Mouse (Mus musculus): ENCODE data around the gene Krt20. TPM values are rescaled to one million over a fixed set of nuclear protein-coding genes. Genes with fewer than 3 reads are reported as not detected.

Gene Krt20
- polyA plus RNA-seq, 1 experiment, result not detected

DNA sequence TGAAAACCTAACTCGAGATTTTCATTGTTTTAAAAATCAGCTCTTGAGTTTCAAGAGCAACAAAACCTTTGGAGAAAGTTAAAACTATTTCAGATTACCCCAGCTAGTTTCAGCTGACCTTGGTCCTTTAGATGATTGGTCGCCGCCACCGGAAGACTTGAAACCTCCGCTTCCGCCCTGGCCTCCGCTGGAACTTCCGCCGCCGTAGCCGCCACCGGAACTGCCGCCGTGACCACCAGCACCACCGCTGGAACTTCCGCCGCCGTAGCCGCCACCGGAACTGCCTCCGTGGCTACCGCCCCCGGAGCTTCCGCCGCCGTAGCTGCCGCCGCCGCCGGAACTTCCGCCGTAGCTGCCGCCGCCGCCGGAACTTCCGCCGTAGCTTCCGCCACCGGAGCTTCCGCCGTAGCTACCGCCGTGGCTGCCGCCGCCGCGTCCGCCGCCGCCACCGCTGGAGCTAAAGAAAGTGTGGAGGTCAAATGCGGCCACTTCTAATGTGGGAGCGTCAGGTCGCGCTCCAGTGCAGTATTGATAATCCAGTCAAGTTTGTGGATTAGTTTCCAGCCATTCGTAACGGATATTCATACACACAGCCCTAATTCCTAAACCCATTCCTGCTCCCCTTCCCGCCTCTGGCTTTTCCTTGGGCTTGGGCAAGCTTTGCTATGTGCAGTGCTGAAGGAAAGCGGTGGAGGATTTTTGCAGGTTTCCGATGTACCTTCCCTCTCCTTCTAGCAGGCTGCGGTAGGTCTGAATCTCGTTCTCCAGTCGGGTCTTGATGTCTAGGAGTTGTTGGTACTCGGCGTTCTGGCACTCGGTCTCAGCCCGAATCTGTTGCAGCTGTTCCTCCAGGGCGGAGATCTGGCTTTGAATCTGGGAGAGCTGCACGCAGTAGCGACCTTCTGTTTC is 51.9 kb downstream of the Krt20 start:
- TF ChIP-seq MAX (IDR thresholded peaks at IDR 0.05; ENCODE audit: low read depth) (no peak), TCF3 (IDR thresholded peaks at IDR 0.05; ENCODE audit: insufficient read length, low read depth) (no peak), USF1 (IDR thresholded peaks at IDR 0.05; ENCODE audit: low read depth) (no peak), MYOG (IDR thresholded peaks at IDR 0.05; ENCODE audit: control insufficient read depth in 1 of 3, insufficient read depth in 1 of 3, insufficient read length in 2 of 3, low read depth in 2 of 3) (peak; percentile 20 to 71 (median 71)), CEBPB (IDR thresholded peaks at IDR 0.05; ENCODE audit: insufficient read depth, poor library complexity, severe bottlenecking) (no peak), REST (IDR thresholded peaks at IDR 0.05; ENCODE audit: insufficient read depth, insufficient read length) (no peak), SRF (IDR thresholded peaks at IDR 0.05; ENCODE audit: control insufficient read depth, insufficient read length, low read depth) (no peak), POLR2A (IDR thresholded peaks at IDR 0.05; ENCODE audit: insufficient read length, low read depth) (peak; percentile 65), POLR2AphosphoS2 (IDR thresholded peaks at IDR 0.05; ENCODE audit: insufficient read length, low read depth) (peak; percentile 55), MYOD1 (IDR thresholded peaks at IDR 0.05; ENCODE audit: control insufficient read depth in 1 of 3, insufficient read length in 2 of 3, low read depth in 2 of 3) (peak in 2 of 3 experiments; percentile 63 to 64), E2F4 (IDR thresholded peaks at IDR 0.05; ENCODE audit: insufficient read depth) (no peak)
- peak overlapping the region; percentile 83 for H3K4me2 ChIP-seq (ENCODE audit: low read depth)
- peak overlapping the region; percentile 48 for H3K4me3 ChIP-seq
- no peaks in the 10 kb centered on the region for H3K36me3 ChIP-seq (ENCODE audit: control insufficient read depth, insufficient read depth)
- H3K27me3 ChIP-seq (ENCODE audit: control insufficient read depth, insufficient read depth, insufficient read length), result no peaks in the 10 kb centered on the region
- H3K79me2 ChIP-seq (ENCODE audit: control insufficient read depth, insufficient read depth), result no peaks in the 10 kb centered on the region
- H3ac ChIP-seq (ENCODE audit: control insufficient read depth, insufficient read length), result peak overlapping the region; percentile 54

DNA sequence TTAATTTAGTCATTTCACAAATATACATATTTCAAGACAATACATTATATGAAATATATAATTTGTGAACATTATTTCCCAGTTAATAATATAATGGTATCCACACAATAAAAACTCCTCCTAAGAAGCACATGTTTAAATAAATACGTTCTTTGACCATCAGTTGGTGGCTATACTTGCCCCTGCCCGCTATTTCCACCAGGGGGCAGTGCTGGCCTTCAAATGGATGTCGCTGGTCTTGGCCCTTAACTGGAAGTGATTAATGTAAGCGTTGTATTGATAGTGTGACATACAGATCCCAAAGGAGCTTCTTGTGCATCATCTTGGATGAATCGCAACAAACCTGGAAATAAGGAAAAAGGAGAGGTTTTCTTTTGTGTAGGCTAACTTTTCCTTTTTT is 58.4 kb downstream of the Krt20 start:
- no peak overlapping the region for H3ac ChIP-seq (ENCODE audit: control insufficient read depth, insufficient read length)
- H3K27me3 ChIP-seq (ENCODE audit: control insufficient read depth, insufficient read depth, insufficient read length), result peaks cover 3% of the 10 kb centered on the region
- no peak overlapping the region for H3K4me3 ChIP-seq
- no peaks in the 10 kb centered on the region for H3K36me3 ChIP-seq (ENCODE audit: control insufficient read depth, insufficient read depth)
- TF ChIP-seq CEBPB (IDR thresholded peaks at IDR 0.05; ENCODE audit: insufficient read depth, poor library complexity, severe bottlenecking), result no peak
- TF ChIP-seq MAX (IDR thresholded peaks at IDR 0.05; ENCODE audit: low read depth), result no peak
- no peak for TF ChIP-seq POLR2A (IDR thresholded peaks at IDR 0.05; ENCODE audit: insufficient read length, low read depth)
- TF ChIP-seq POLR2AphosphoS2 (IDR thresholded peaks at IDR 0.05; ENCODE audit: insufficient read length, low read depth), result no peak
- no peak for TF ChIP-seq TCF3 (IDR thresholded peaks at IDR 0.05; ENCODE audit: insufficient read length, low read depth)
- TF ChIP-seq SRF (IDR thresholded peaks at IDR 0.05; ENCODE audit: control insufficient read depth, insufficient read length, low read depth), result no peak
- no peak for TF ChIP-seq REST (IDR thresholded peaks at IDR 0.05; ENCODE audit: insufficient read depth, insufficient read length)
- TF ChIP-seq TCF12 (IDR thresholded peaks at IDR 0.05; ENCODE audit: insufficient read depth, poor library complexity, severe bottlenecking), result no peak
- TF ChIP-seq E2F4 (IDR thresholded peaks at IDR 0.05; ENCODE audit: insufficient read depth), result no peak
- TF ChIP-seq MYOD1 (IDR thresholded peaks at IDR 0.05; ENCODE audit: control insufficient read depth in 1 of 3, insufficient read length in 2 of 3, low read depth in 2 of 3), result no peak
- TF ChIP-seq MYOG (IDR thresholded peaks at IDR 0.05; ENCODE audit: control insufficient read depth in 1 of 3, insufficient read depth in 1 of 3, insufficient read length in 2 of 3, low read depth in 2 of 3), result no peak
- no peak for TF ChIP-seq USF1 (IDR thresholded peaks at IDR 0.05; ENCODE audit: low read depth)
- H3K4me2 ChIP-seq (ENCODE audit: low read depth), result no peak overlapping the region
- no peaks in the 10 kb centered on the region for H3K79me2 ChIP-seq (ENCODE audit: control insufficient read depth, insufficient read depth)

Other genes with a start within 250 kb of the Krt20 start
- 90.3 TPM for gene Smarce1, start 207.1 kb downstream of the Krt20 start, polyA plus RNA-seq (2012; fragmentation: generic; extraction: Trizol)
- gene Krt222, start 194.1 kb downstream of the Krt20 start, polyA plus RNA-seq (2012; fragmentation: generic; extraction: Trizol), result 0.06 TPM
- not detected for gene Krt24, start 152.9 kb downstream of the Krt20 start, polyA plus RNA-seq (2012; fragmentation: generic; extraction: Trizol)
- not detected for gene Krt25, start 115.2 kb downstream of the Krt20 start, polyA plus RNA-seq (2012; fragmentation: generic; extraction: Trizol)
- gene Krt26, start 100.2 kb downstream of the Krt20 start, polyA plus RNA-seq (2012; fragmentation: generic; extraction: Trizol), result not detected
- gene Krt27, start 87.0 kb downstream of the Krt20 start, polyA plus RNA-seq (2012; fragmentation: generic; extraction: Trizol), result not detected
- gene Krt28, start 63.2 kb downstream of the Krt20 start, polyA plus RNA-seq (2012; fragmentation: generic; extraction: Trizol), result 0.04 TPM
- gene Krt10, start 48.8 kb downstream of the Krt20 start, polyA plus RNA-seq (2012; fragmentation: generic; extraction: Trizol), result 6.7 TPM
- gene Krt12, start 15.9 kb downstream of the Krt20 start, polyA plus RNA-seq (2012; fragmentation: generic; extraction: Trizol), result not detected
- 0.02 TPM for gene Krt23, start 55.0 kb upstream of the Krt20 start, polyA plus RNA-seq (2012; fragmentation: generic; extraction: Trizol)
- not detected for gene Krt39, start 83.2 kb upstream of the Krt20 start, polyA plus RNA-seq (2012; fragmentation: generic; extraction: Trizol)
- not detected for gene Krt40, start 105.0 kb upstream of the Krt20 start, polyA plus RNA-seq (2012; fragmentation: generic; extraction: Trizol)
- not detected for gene Krtap3-3, start 112.7 kb upstream of the Krt20 start, polyA plus RNA-seq (2012; fragmentation: generic; extraction: Trizol)
- not detected for gene Krtap3-2, start 118.7 kb upstream of the Krt20 start, polyA plus RNA-seq (2012; fragmentation: generic; extraction: Trizol)
- not detected for gene Gm11939, start 121.3 kb upstream of the Krt20 start, polyA plus RNA-seq (2012; fragmentation: generic; extraction: Trizol)
- gene Krtap3-1, start 128.5 kb upstream of the Krt20 start, polyA plus RNA-seq (2012; fragmentation: generic; extraction: Trizol), result not detected
- not detected for gene Krtap1-5, start 142.9 kb upstream of the Krt20 start, polyA plus RNA-seq (2012; fragmentation: generic; extraction: Trizol)
- gene Krtap1-4, start 145.5 kb upstream of the Krt20 start, polyA plus RNA-seq (2012; fragmentation: generic; extraction: Trizol), result not detected
- not detected for gene Krtap1-3, start 153.2 kb upstream of the Krt20 start, polyA plus RNA-seq (2012; fragmentation: generic; extraction: Trizol)
- gene Krtap9-3, start 160.0 kb upstream of the Krt20 start, polyA plus RNA-seq (2012; fragmentation: generic; extraction: Trizol), result not detected
- gene Gm11938, start 165.2 kb upstream of the Krt20 start, polyA plus RNA-seq (2012; fragmentation: generic; extraction: Trizol), result not detected
- not detected for gene Gm11937, start 172.0 kb upstream of the Krt20 start, polyA plus RNA-seq (2012; fragmentation: generic; extraction: Trizol)
- gene Krtap2-4, start 176.7 kb upstream of the Krt20 start, polyA plus RNA-seq (2012; fragmentation: generic; extraction: Trizol), result not detected
- gene Gm11562, start 182.3 kb upstream of the Krt20 start, polyA plus RNA-seq (2012; fragmentation: generic; extraction: Trizol), result not detected
- gene Krtap4-1, start 190.1 kb upstream of the Krt20 start, polyA plus RNA-seq (2012; fragmentation: generic; extraction: Trizol), result not detected
- not detected for gene Krtap4-2, start 196.9 kb upstream of the Krt20 start, polyA plus RNA-seq (2012; fragmentation: generic; extraction: Trizol)
- gene Krtap4-7, start 205.9 kb upstream of the Krt20 start, polyA plus RNA-seq (2012; fragmentation: generic; extraction: Trizol), result not detected
- gene Gm11555, start 212.1 kb upstream of the Krt20 start, polyA plus RNA-seq (2012; fragmentation: generic; extraction: Trizol), result not detected
- not detected for gene Gm11563, start 220.8 kb upstream of the Krt20 start, polyA plus RNA-seq (2012; fragmentation: generic; extraction: Trizol)
- gene Krtap4-6, start 227.8 kb upstream of the Krt20 start, polyA plus RNA-seq (2012; fragmentation: generic; extraction: Trizol), result not detected

Data from myocyte (in vitro differentiated cells).